Mouse (Mus musculus) ES-Bruce4 (cell line): ENCODE measurements around the gene Adh7.

Experiments used
- CTCF ChIP-seq: IDR thresholded peaks from one replicate; pipeline ENCODE4 v1.8.1; 2011; ENCODE audit warnings: low read depth, low read length
- EP300 ChIP-seq: IDR thresholded peaks from 2 replicates; pipeline ENCODE4 v1.6.1; 2011; ENCODE audit warnings: low read depth, low read length; ENCODE audit not compliant: insufficient read depth
- POLR2A ChIP-seq: IDR thresholded peaks from one replicate; pipeline ENCODE4 v1.8.1; 2011; ENCODE audit warnings: low read length; ENCODE audit not compliant: insufficient read depth

DNA sequence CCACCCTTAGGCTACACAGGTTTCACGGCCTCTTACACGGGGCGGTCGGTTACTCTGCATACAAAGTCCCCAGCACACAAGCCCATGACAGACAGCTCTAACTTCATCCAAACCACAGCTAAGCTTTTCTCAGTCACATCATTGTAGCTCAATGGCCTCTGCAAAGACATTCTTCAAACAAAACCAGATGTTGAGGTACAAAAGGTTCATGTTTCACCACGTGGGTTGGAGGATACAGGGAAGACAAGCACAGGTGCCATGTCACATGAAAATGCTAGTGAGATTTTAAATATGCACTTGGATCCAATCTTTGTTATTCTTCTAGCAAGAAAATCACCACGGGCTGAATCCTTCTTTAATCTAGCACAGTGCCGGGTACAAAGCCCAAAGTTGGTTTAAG, 7.8 kb downstream of the Adh7 start:
- TF ChIP-seq CTCF (no peak), POLR2A (no peak), EP300 (no peak)
